Mouse (Mus musculus) liver, adult 2 months (tissue): ENCODE data around the gene Ephb3.

Experiments used
- CTCF ChIP-seq: fragments of 200-500 bp; IDR thresholded peaks from 2 replicates; pipeline ENCODE4 v1.5.1; 2011; ENCODE audit warnings: low read depth, low read length, control low read depth
- POLR2A ChIP-seq: fragments of 200-500 bp; IDR thresholded peaks from 2 replicates; pipeline ENCODE4 v1.6.1; 2011; ENCODE audit warnings: low read length, control low read depth; ENCODE audit not compliant: insufficient read depth; ENCODE audit errors: extremely low read depth

GRCm38 (mm10) chr16:21241030-21241429 lies 36.5 kb downstream of the Ephb3 start:
- no peak for TF ChIP-seq POLR2A
- TF ChIP-seq CTCF: no peak
